Mouse (Mus musculus): Measurements from ENCODE around the gene Ralgds.
"Not testable (repeated sequence)": the region's sequence is repeated elsewhere in the genome, so short reads cannot be mapped to it uniquely, and the experiment has no call there.

Gene Ralgds

GRCm38 (mm10) chr2:28512798-28513401 lies at the start of gene Ralgds:
TSS of gene Ralgds (plus strand) at chr2:28513125.
- in situ Hi-C loops (cut with MboI, MseI), result loop anchor here (5.0 to 10.0 kb wide), 2 partner anchors 34 to 1102 kb away; partner anchors contain the start of gene Rapgef1 (in 1 of the 2)

GRCm38 (mm10) chr2:28463919-28464318 lies 49.0 kb upstream of the Ralgds start:
- in situ Hi-C loops (cut with MboI, MseI), result loop anchor here in 1 of 2 experiments (5.0 kb wide), 1 partner anchor 1203 kb away; no protein-coding TSS in a partner anchor

DNA sequence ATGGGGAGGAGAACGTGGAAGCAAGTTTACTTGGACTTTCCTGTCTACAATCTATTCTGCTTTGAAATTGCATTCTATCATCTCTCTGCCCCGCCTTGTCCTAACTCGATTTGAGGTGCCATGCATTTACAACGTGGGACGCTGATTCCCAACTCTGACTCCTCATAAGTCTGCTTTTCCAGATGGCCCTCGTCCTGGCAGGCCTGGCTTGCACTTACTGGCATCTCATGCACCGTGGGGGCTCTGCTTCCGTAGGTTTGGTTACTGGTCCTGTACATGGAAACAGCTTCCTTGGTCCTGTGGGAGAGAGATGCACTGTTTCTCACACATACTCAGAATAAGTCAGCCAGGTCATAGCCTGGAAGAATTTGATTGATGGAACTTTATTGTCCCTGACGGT lies 48.0 kb upstream of the Ralgds start:
- in situ Hi-C loops (cut with MboI, MseI), result loop anchor here in 1 of 2 experiments (5.0 kb wide), 1 partner anchor 1202 kb away; no protein-coding TSS in a partner anchor

GRCm38 (mm10) chr2:28465836-28466518 lies 46.9 kb upstream of the Ralgds start, which contains the start of gene 1700007K13Rik:
TSS of gene 1700007K13Rik (minus strand) at chr2:28466332.
- in situ Hi-C loops (cut with MboI, MseI), result no loop called here

GRCm38 (mm10) chr2:28467860-28468485 lies 45.0 kb upstream of the Ralgds start, which contains the start of gene Mrps2:
TSS of gene Mrps2 (plus strand) at chr2:28468066.
- in situ Hi-C loops (cut with MboI, MseI), result no loop called here

DNA sequence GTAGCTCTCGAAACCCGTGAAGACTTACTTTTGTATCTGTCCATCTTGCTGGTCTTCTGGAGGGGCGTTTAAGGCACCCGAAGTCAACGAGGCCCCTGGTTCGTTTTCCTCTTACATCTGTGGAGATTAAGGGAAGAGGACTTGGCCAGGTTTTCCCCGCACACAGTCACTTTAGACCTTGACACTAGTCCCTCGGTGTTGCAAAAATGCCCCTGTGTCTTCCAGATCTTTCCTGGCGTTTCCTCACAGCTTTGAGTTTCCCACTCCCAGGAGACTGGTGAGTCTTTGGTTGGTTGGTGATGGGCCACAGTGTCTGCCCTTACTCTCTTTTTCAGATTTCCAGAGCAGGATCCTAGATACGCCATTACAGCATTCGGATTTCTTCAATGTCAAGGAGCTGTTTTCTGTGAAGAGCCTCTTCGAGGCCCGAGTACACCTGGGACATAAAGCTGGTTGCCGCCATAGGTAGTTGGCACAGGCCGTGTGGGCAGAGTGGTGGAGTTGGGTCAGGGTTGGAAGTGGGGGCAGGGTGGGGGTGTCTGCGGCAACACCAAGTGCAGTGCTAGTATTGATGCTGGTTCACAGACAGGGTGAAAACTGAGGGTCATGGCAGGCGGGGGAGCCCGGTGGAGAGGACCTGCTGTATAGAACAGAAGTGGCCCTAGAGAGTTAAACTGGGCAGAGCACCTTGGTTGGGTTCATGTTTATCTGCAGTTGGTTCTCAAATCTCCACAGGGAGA lies 44.3 kb upstream of the Ralgds start:
- in situ Hi-C loops (cut with MboI, MseI), result no loop called here

GRCm38 (mm10) chr2:28469461-28469860 lies 43.5 kb upstream of the Ralgds start:
- in situ Hi-C loops (cut with MboI, MseI), result no loop called here

- in situ Hi-C loops (cut with MboI, MseI), result no loop called here
Measured at GRCm38 (mm10) chr2:28470591-28470990, 42.3 kb upstream of the Ralgds start.

- in situ Hi-C loops (cut with MboI, MseI), result not testable (repeated sequence)
Measured at GRCm38 (mm10) chr2:28472011-28472410, 40.9 kb upstream of the Ralgds start.

DNA sequence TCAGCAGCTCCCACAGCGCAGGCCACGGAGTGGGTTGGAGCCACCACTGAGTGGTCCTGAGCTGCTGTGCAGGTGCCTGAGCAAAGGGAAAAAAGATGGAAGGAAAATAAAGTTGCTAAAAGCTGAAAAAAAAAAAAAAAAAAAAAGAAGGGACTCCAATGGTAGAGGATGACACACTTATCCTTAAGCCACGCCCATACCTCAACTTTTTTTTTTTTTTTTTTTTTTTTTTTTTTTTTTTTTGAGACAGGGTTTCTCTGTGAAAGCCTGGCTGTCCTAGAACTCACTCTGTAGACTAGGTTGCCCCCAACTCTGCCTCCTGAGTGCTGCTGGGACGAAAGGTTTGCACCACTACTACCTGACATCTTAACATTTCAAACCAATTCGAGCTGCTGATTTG lies 34.9 kb upstream of the Ralgds start:
- in situ Hi-C loops (cut with MboI, MseI), result not testable (repeated sequence)

DNA sequence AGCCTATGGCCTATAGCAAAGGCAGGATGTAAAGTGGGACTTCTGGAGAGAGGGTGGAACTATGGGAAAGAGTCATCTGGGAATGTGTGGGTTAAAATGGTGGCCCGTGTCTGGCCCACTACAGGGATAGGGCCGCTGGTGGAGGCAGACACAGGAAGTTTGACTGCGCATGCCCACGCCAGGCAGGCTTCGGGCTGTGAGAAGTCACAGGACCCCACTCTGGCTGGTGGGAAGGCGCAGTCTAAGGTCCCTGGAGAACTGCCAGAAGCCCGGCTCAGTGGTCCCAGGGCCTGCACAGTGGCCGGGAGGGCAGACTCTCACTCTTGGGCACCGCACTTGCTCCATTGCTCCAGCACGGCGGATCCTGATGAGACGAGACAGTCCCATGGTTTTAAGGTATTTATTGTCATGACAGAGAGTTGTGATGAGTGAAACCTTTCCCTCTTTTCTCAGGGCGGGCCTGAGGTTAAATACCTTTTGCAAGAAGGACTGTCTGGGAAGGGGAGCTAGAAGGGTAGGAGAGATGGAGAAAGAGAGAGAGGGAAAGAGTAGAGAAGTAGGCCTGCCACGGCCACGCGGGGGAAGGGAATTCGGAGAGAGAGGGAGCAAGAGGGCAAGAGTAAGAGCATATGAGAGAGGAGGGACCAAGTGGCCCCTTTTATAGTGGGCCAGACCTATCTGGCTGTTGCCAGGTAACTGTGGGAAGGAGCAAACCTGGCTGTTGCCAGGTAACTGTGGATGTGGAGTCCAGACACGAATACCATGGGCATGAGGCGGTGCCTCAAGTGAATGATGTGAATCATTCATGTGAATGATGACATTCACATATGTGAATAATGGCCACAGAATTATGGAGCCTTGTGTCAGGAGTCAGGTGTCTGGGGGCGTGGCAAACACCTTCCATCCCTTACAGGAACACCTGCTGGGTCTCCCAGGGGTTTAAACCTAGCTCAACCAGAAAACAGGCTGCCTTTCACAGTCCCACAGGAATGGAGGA lies 33.4 kb upstream of the Ralgds start:
- in situ Hi-C loops (cut with MboI, MseI), result loop anchor here in 1 of 2 experiments (10.0 kb wide), 1 partner anchor 385 kb away; no protein-coding TSS in a partner anchor

- in situ Hi-C loops (cut with MboI, MseI), result loop anchor here in 1 of 2 experiments (10.0 kb wide), 1 partner anchor 389 kb away; no protein-coding TSS in a partner anchor
Measured at GRCm38 (mm10) chr2:28483861-28484260, 29.1 kb upstream of the Ralgds start.

GRCm38 (mm10) chr2:28494521-28494920 lies 18.4 kb upstream of the Ralgds start:
- in situ Hi-C loops (cut with MboI, MseI), result no loop called here

- in situ Hi-C loops (cut with MboI, MseI), result no loop called here
Measured at GRCm38 (mm10) chr2:28495207-28495756, 17.6 kb upstream of the Ralgds start.

DNA sequence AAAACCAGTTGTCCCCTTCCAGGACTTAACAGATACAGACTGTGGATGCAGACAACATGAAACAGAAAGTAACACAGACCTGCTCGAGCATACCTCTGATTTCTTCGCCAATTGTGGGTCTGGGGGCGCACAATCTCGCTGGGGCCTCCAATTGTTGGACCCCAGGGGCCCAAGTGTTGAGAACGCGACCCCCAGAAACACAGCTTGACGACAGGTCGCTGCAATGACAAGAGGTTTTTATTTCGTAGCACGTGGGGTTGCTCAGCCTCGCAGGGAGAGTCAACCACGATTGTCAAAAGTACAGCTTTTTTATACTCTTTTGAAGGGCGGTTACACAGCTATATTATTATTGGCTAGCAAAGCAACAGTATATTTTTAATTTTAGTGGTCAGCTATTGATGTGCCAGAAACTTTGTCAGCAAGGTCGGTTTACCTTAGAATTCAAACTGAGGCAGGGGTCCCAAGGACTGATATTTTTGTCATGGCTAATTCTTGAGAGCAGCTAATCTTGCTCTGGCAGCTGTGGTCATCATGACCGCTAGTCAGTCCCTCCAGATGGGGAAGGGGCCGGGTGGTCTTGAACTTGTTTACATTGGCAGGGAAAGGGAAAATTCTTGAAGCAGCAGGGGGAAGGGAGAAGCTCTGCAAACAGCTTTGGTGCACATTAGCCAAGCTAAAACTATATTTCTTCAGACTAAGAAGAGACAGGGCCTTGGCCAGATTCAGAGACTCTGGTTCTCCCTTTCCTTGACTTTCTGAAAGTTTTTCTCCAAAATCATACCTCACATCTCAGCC lies 16.9 kb upstream of the Ralgds start:
- in situ Hi-C loops (cut with MboI, MseI), result no loop called here

GRCm38 (mm10) chr2:28496671-28497070 lies 16.3 kb upstream of the Ralgds start, which contains the start of gene Gbgt1:
TSS of gene Gbgt1 (plus strand) at chr2:28496891.
- in situ Hi-C loops (cut with MboI, MseI), result no loop called here

DNA sequence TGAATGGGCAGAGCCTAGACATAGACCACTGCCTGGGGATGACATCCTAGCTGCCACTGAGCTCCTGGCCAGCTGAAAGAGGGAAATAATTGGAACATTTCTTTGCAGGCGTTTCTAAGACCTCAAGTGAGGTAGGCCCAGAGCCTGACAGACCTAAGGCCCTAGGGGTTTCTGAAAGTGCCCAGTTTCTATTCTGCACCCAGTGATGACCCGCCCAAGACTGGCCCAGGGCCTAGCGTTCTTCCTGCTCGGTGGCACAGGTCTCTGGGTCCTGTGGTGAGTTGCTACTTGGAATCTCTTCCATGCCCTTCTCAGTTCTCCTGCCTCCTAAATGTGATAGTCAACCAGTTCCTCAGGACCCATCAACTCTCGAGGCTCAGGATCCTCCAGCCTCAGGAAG lies 15.4 kb upstream of the Ralgds start:
- in situ Hi-C loops (cut with MboI, MseI), result no loop called here

DNA sequence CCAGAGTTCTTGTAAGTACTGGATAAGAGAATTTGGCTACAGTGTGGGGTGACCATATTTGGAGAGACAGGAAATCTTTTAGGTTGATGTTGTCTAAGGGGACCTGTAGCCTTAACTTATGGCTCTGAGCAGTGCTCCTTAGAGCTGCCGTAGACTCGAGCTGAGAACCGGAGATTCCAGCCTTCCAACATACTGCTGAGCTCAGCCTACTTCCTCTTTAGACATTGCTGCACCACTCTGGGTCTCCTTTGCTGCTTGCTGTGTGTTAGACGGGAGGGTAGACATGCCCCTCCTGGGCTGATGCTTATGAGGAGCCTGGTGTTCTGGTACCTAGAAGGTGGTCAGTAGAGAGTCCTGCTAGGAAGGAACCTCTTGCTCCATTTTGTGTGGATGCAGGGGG lies 14.5 kb upstream of the Ralgds start:
- in situ Hi-C loops (cut with MboI, MseI), result no loop called here

GRCm38 (mm10) chr2:28502987-28503386 lies 9.9 kb upstream of the Ralgds start:
- in situ Hi-C loops (cut with MboI, MseI), result loop anchor here in 1 of 2 experiments (5.0 kb wide), 1 partner anchor 51 kb away; no protein-coding TSS in a partner anchor
